Mouse (Mus musculus) bone marrow, adult 2 months (tissue): ENCODE results near the gene Lama5.
A peak's percentile ranks its signal among the peaks of the same experiment; 100 is the strongest.

Experiments used
- CTCF ChIP-seq: fragments of 200-500 bp; IDR thresholded peaks from 2 replicates; pipeline ENCODE4 v1.5.1; 2011; ENCODE audit warnings: low read length, control low read depth; ENCODE audit not compliant: control insufficient read depth, insufficient read depth
- POLR2A ChIP-seq: fragments of 200-500 bp; IDR thresholded peaks from 2 replicates; pipeline ENCODE4 v1.6.1; 2011; ENCODE audit warnings: low read depth, mild to moderate bottlenecking, control low read depth, low read length, borderline replicate concordance; ENCODE audit not compliant: control insufficient read depth

GRCm38 (mm10) chr2:180171522-180172070 lies 54.1 kb downstream of the Lama5 start:
- peak; percentile 53; the same call in 1 of the 2 replicates for TF ChIP-seq POLR2A
- no peak for TF ChIP-seq CTCF
